Mouse (Mus musculus) bone marrow, adult 2 months (tissue): ENCODE measurements around the gene H2-K1. TPM values are rescaled to one million over a fixed set of nuclear protein-coding genes. Genes with fewer than 3 reads are reported as not detected.

Source experiments
- H3K27ac ChIP-seq: fragments of 200-500 bp; 2 replicates; pipeline ENCODE4 v1.5.1; 2012; ENCODE audit warnings: low read depth, mild to moderate bottlenecking, control low read depth, inconsistent platforms, low read length; ENCODE audit not compliant: control insufficient read depth, poor library complexity, insufficient read depth
- H3K4me1 ChIP-seq: fragments of 200-500 bp; 2 replicates; pipeline ENCODE4 v1.6.1; 2011; ENCODE audit warnings: low read length; ENCODE audit not compliant: control insufficient read depth, insufficient read depth
- H3K4me3 ChIP-seq: fragments of 200-500 bp; replicated peaks from 2 replicates; pipeline ENCODE3; 2011; ENCODE audit warnings: mild to moderate bottlenecking, low read depth, low read length, control low read depth; ENCODE audit not compliant: control insufficient read depth
- CTCF ChIP-seq: fragments of 200-500 bp; IDR thresholded peaks from 2 replicates; pipeline ENCODE4 v1.5.1; 2011; ENCODE audit warnings: low read length, control low read depth; ENCODE audit not compliant: control insufficient read depth, insufficient read depth
- POLR2A ChIP-seq: fragments of 200-500 bp; IDR thresholded peaks from 2 replicates; pipeline ENCODE4 v1.6.1; 2011; ENCODE audit warnings: low read depth, mild to moderate bottlenecking, control low read depth, low read length, borderline replicate concordance; ENCODE audit not compliant: control insufficient read depth
- WGBS: fragments of 180-500 bp; shearing (Covaris S2); methylation state at CpG from one replicate; pipeline ENCODE4 v1.1.7; 2018; 5-methylcytosine and 5-hydroxymethylcytosine counted together
- polyA plus RNA-seq: library from polyadenylated mRNA; stranded (reverse); fragments of >200 nt; gene quantifications from 2 replicates; pipeline ENCODE4 v1.2.4, GENCODE M21; 2011; ENCODE audit warnings: low replicate concordance; ENCODE audit not compliant: missing spikeins, insufficient read depth, insufficient read length

The H2-K1 gene
- polyA plus RNA-seq, 1 experiment, result 1,240 TPM

DNA sequence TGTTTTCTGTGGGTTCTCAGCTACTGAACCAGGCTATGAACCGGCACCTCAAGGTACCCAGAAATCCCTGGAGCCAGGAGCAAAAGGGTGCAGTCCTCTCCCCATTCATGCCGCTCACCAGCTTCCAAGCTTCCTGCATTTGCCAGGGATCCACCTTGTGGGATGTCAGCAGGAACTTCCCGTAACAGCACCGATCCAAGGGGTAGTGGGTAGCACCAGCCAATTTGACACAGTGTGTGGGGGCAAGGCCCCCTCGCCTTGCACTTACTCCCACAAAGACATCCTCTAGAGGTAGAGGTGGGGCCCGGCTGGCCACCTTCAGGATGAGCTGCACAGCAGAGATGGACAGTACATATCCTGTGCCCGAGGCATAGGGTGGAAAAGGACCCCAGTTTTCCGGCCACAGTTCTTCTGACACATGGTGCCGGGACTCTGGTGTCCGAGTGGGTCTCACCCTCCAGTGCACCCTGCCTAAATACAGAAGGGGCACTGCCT, 50.0 kb downstream of the H2-K1 start:
- TF ChIP-seq CTCF (no peak), POLR2A (no peak)
- H3K4me1 ChIP-seq, result peaks cover 9% of the 10 kb centered on the region
- H3K4me3 ChIP-seq, result peak overlapping the region; percentile 82
- WGBS, result 76% methylated on average over 10 of the region's 10 CpGs
- no peak overlapping the region for H3K27ac ChIP-seq

- TF ChIP-seq CTCF, result no peak
- TF ChIP-seq POLR2A, result no peak
- WGBS, result 82% methylated on average over 19 of the region's 19 CpGs
- Histone ChIP-seq H3K4me3 (no peak overlapping the region), H3K4me1 (peaks cover 8% of the 10 kb centered on the region), H3K27ac (no peak overlapping the region)
These were observed 51.1 kb downstream of the H2-K1 start for GRCm38 (mm10) chr17:33948905-33949537.

GRCm38 (mm10) chr17:33948090-33948904, 51.9 kb downstream of the H2-K1 start:
- no peak for TF ChIP-seq CTCF
- Histone ChIP-seq H3K27ac (peak overlapping the region; percentile 42; the same call in 1 of the 2 replicates), H3K4me3 (no peak overlapping the region), H3K4me1 (peaks cover 8% of the 10 kb centered on the region)
- WGBS, result 88% methylated on average over 22 of the region's 22 CpGs

DNA sequence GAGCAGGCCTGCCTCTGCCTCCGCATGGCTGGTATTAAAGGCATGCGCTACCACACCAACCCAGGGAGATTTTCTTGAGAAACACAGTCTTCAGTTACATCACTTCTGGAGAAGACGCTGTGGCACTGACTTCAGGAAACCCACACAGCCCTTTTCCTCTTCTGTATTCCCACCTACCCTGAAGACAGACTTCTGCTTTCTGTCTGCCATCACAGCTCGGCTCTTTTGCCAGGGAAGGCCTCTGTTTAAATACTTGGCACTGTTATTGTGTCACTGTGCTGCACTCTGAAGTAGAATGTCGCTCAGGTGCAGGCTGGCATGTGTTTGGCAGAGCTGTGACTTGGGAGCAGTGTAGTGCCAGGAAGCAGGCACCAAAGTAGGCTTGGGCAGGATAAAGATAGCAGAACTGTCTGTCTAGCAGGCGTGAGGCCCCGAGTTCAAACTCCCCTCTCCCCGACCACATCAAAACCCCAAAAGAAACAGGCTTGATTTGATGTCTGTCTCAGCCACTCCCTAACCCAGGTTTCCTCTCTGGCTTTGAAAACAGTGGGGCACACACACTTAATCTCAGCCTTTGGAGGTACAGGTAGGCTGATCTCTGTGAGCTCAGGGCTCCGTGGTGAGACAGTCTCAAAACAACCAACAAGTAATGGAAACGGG, 52.6 kb downstream of the H2-K1 start:
- H3K4me1 ChIP-seq, result peaks cover 8% of the 10 kb centered on the region
- H3K27ac ChIP-seq, result peak overlapping the region; percentile 42
- 23% methylated on average over 10 of the region's 10 CpGs for WGBS

More for the DNA sequence above, 52.6 kb downstream of the H2-K1 start:
- TF ChIP-seq POLR2A, result no peak
- TF ChIP-seq CTCF, result no peak
- no peak overlapping the region for H3K4me3 ChIP-seq

Other genes with a start within 250 kb of the H2-K1 start
- gene Rab11b, start 239.8 kb downstream of the H2-K1 start, polyA plus RNA-seq, result 45.8 and 57.6 TPM in 2 replicates
- gene Angptl4, start 218.5 kb downstream of the H2-K1 start, polyA plus RNA-seq, result 3.4 and 7.4 TPM in 2 replicates
- 23.0 and 52.7 TPM in 2 replicates for gene Kank3, start 189.8 kb downstream of the H2-K1 start, polyA plus RNA-seq
- 900 and 1,879 TPM in 2 replicates for gene Rps28, start 175.8 kb downstream of the H2-K1 start, polyA plus RNA-seq
- 68.0 and 157 TPM in 2 replicates for gene Ndufa7, start 175.8 kb downstream of the H2-K1 start, polyA plus RNA-seq
- gene Cd320, start 157.3 kb downstream of the H2-K1 start, polyA plus RNA-seq, result 2.8 and 4.6 TPM in 2 replicates
- not detected in 2 replicates for gene Gm7029, start 126.5 kb downstream of the H2-K1 start, polyA plus RNA-seq
- 358 and 477 TPM in 2 replicates for gene Kifc1, start 109.7 kb downstream of the H2-K1 start, polyA plus RNA-seq
- 1.2 and 1.9 TPM in 2 replicates for gene Platr17, start 95.2 kb downstream of the H2-K1 start, polyA plus RNA-seq
- 26.4 and 42.3 TPM in 2 replicates for gene Daxx, start 90.9 kb downstream of the H2-K1 start, polyA plus RNA-seq
- gene Tapbp, start 84.4 kb downstream of the H2-K1 start, polyA plus RNA-seq, result 75.8 and 87.3 TPM in 2 replicates
- 21.2 and 26.3 TPM in 2 replicates for gene Zbtb22, start 84.4 kb downstream of the H2-K1 start, polyA plus RNA-seq
- 91.8 and 173 TPM in 2 replicates for gene Rgl2, start 70.8 kb downstream of the H2-K1 start, polyA plus RNA-seq
- 75.9 and 89.6 TPM in 2 replicates for gene Pfdn6, start 60.0 kb downstream of the H2-K1 start, polyA plus RNA-seq
- gene Wdr46, start 59.7 kb downstream of the H2-K1 start, polyA plus RNA-seq, result 20.4 and 21.4 TPM in 2 replicates
- 1.9 and 4.1 TPM in 2 replicates for gene B3galt4, start 48.9 kb downstream of the H2-K1 start, polyA plus RNA-seq
- gene Vps52, start 44.5 kb downstream of the H2-K1 start, polyA plus RNA-seq, result 13.7 and 23.1 TPM in 2 replicates
- gene Rps18, start 44.3 kb downstream of the H2-K1 start, polyA plus RNA-seq, result 1,108 and 1,335 TPM in 2 replicates
- 9.0 and 35.7 TPM in 2 replicates for gene Ring1, start 24.3 kb upstream of the H2-K1 start, polyA plus RNA-seq
- 120 and 165 TPM in 2 replicates for gene H2-Ke6, start 27.7 kb upstream of the H2-K1 start, polyA plus RNA-seq
- gene Slc39a7, start 31.3 kb upstream of the H2-K1 start, polyA plus RNA-seq, result 51.4 and 84.6 TPM in 2 replicates
- gene Rxrb, start 31.5 kb upstream of the H2-K1 start, polyA plus RNA-seq, result 36.0 and 70.9 TPM in 2 replicates
- 10.7 and 12.6 TPM in 2 replicates for gene Col11a2, start 39.1 kb upstream of the H2-K1 start, polyA plus RNA-seq
- 3.9 and 6.3 TPM in 2 replicates for gene H2-Oa, start 92.0 kb upstream of the H2-K1 start, polyA plus RNA-seq
- gene H2-DMa, start 119.2 kb upstream of the H2-K1 start, polyA plus RNA-seq, result 14.2 and 38.5 TPM in 2 replicates
- gene Brd2, start 122.3 kb upstream of the H2-K1 start, polyA plus RNA-seq, result 118 and 172 TPM in 2 replicates
- gene H2-DMb2, start 143.0 kb upstream of the H2-K1 start, polyA plus RNA-seq, result 24.3 and 38.9 TPM in 2 replicates
- 42.1 and 59.8 TPM in 2 replicates for gene H2-DMb1, start 152.7 kb upstream of the H2-K1 start, polyA plus RNA-seq
- 34.1 and 55.9 TPM in 2 replicates for gene Tap1, start 187.2 kb upstream of the H2-K1 start, polyA plus RNA-seq
- gene Psmb9, start 187.4 kb upstream of the H2-K1 start, polyA plus RNA-seq, result 111 and 156 TPM in 2 replicates
- 35.3 and 68.8 TPM in 2 replicates for gene Psmb8, start 197.4 kb upstream of the H2-K1 start, polyA plus RNA-seq
- 50.7 and 54.8 TPM in 2 replicates for gene Tap2, start 203.2 kb upstream of the H2-K1 start, polyA plus RNA-seq
- 30.9 and 72.2 TPM in 2 replicates for gene H2-Ob, start 238.6 kb upstream of the H2-K1 start, polyA plus RNA-seq